Mouse (Mus musculus): ENCODE results near the gene Krt7. TPM values are rescaled to one million over a fixed set of nuclear protein-coding genes. Genes with fewer than 3 reads are reported as not detected.

Gene Krt7
- polyA plus RNA-seq, 1 experiment: 50.9 TPM

- DNase-seq: peak; percentile 83
- no peaks in the 10 kb centered on the region for H3K27me3 ChIP-seq (replicated peaks; ENCODE audit: control insufficient read depth, insufficient read depth, low read length)
- no peaks in the 10 kb centered on the region for H3K36me3 ChIP-seq (ENCODE audit: control insufficient read depth, insufficient read depth, low read length)
- WGBS: 19% methylated on average over 31 of the region's 31 CpGs
- peak overlapping the region; percentile 59 for H3K4me3 ChIP-seq (ENCODE audit: insufficient read depth, low read depth, low read length)
- peaks cover 3% of the 10 kb centered on the region; the same call in 1 of the 2 replicates for H3K4me1 ChIP-seq (ENCODE audit: control insufficient read depth, insufficient read depth, low read length)
- no peak for TF ChIP-seq CTCF (conservative IDR thresholded peaks at IDR 0.05; ENCODE audit: insufficient read depth, insufficient read length, low read depth, low read length)
- peak; percentile 51 for TF ChIP-seq POLR2A (IDR thresholded peaks at IDR 0.05; ENCODE audit: low read depth, low read length)
- H3K27ac ChIP-seq (ENCODE audit: insufficient read depth, low read depth, low read length): peak overlapping the region; percentile 97
Measured at GRCm38 (mm10) chr15:101412188-101412587, 1.3 kb downstream of the Krt7 start.

- Histone ChIP-seq H3K36me3 (ENCODE audit: control insufficient read depth, insufficient read depth, low read length) (no peaks in the 10 kb centered on the region), H3K27me3 (replicated peaks; ENCODE audit: control insufficient read depth, insufficient read depth, low read length) (no peaks in the 10 kb centered on the region), H3K4me1 (ENCODE audit: control insufficient read depth, insufficient read depth, low read length) (peaks cover 3% of the 10 kb centered on the region; the same call in 1 of the 2 replicates), H3K4me3 (ENCODE audit: insufficient read depth, low read depth, low read length) (0 out of 2 replicates have a peak overlapping the region, but pooled peaks have one; percentile 55), H3K27ac (ENCODE audit: insufficient read depth, low read depth, low read length) (0 out of 2 replicates have a peak overlapping the region, but pooled peaks have one; percentile 6)
- WGBS: 49% methylated on average over 7 of the region's 7 CpGs
- TF ChIP-seq CTCF (conservative IDR thresholded peaks at IDR 0.05; ENCODE audit: insufficient read depth, insufficient read length, low read depth, low read length): no peak
- TF ChIP-seq POLR2A (IDR thresholded peaks at IDR 0.05; ENCODE audit: low read depth, low read length): no peak
- DNase-seq: peak; percentile 31
Measured at GRCm38 (mm10) chr15:101413916-101414635, 3.2 kb downstream of the Krt7 start.

DNA sequence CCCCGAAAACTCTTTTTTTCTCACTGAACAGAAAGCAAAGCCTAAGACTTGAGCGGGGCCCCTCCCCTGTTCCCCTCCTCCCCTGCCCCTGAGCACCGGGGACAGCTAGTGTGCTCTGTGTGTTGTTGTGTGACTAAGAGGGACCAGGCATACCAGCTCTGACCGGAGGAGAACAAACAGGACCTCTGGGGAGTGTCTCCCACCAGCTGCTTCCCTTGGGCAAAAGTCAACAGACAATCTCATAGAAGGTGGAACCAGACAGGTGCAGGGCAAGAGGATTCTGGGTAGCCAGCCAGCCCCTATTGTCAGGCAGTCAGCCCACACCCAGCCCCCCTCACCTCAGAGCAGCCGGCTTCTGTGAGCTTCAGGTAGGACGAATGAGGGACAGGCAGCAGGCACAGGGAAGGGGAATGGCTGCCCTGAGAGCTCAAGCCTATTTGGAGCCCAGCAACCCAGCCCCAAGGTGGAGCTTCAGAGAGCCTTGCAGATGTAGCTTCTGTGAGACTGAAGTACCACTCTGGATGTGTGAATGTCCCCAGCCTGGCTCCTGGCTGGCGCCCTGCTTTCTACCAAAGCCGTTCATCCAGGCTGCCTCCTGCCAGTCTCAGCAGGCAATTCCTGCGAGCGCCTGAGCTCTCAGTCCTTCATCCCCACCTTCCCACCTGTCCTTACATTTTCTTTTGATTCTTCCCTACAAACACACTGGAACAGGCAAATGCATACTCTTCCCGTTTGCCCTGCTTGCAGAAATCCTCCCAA, 4.1 kb downstream of the Krt7 start:
- no peaks in the 10 kb centered on the region for H3K27me3 ChIP-seq (replicated peaks; ENCODE audit: control insufficient read depth, insufficient read depth, low read length)
- no peak overlapping the region for H3K27ac ChIP-seq (ENCODE audit: insufficient read depth, low read depth, low read length)
- no peak overlapping the region for H3K4me3 ChIP-seq (ENCODE audit: insufficient read depth, low read depth, low read length)
- H3K4me1 ChIP-seq (ENCODE audit: control insufficient read depth, insufficient read depth, low read length): peaks cover 3% of the 10 kb centered on the region; the same call in 1 of the 2 replicates
- H3K36me3 ChIP-seq (ENCODE audit: control insufficient read depth, insufficient read depth, low read length): no peaks in the 10 kb centered on the region
- DNase-seq: peak; percentile 2
- TF ChIP-seq POLR2A (IDR thresholded peaks at IDR 0.05; ENCODE audit: low read depth, low read length) (no peak), CTCF (conservative IDR thresholded peaks at IDR 0.05; ENCODE audit: insufficient read depth, insufficient read length, low read depth, low read length) (no peak)
- WGBS: 53% methylated on average over 11 of the region's 11 CpGs

DNA sequence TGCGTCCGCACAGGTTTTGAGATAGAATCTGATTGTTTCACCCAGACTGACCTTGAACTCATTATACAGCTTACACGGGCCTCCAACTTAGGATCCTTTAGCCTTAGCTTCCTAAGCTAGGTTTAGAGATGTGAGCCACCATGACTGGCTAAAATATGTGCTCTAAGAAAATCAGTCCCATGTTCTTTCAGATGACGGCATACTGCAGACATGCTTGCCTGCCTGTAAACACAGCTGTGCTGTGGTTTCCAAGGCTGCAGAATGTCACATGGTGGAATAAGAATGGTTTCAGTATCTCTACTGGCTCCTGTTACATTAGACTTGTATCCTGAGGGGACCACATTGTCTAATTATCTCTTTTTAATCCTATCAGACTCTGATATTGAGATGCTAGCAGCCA, 8.1 kb downstream of the Krt7 start:
- Histone ChIP-seq H3K27me3 (replicated peaks; ENCODE audit: control insufficient read depth, insufficient read depth, low read length) (no peaks in the 10 kb centered on the region), H3K4me3 (ENCODE audit: insufficient read depth, low read depth, low read length) (no peak overlapping the region), H3K4me1 (ENCODE audit: control insufficient read depth, insufficient read depth, low read length) (no peaks in the 10 kb centered on the region; the same call in 1 of the 2 replicates), H3K27ac (ENCODE audit: insufficient read depth, low read depth, low read length) (no peak overlapping the region), H3K36me3 (ENCODE audit: control insufficient read depth, insufficient read depth, low read length) (no peaks in the 10 kb centered on the region)
- TF ChIP-seq CTCF (conservative IDR thresholded peaks at IDR 0.05; ENCODE audit: insufficient read depth, insufficient read length, low read depth, low read length) (no peak), POLR2A (IDR thresholded peaks at IDR 0.05; ENCODE audit: low read depth, low read length) (no peak)
- no peak for DNase-seq
- WGBS: 79% methylated on average over 4 of the region's 4 CpGs

DNA sequence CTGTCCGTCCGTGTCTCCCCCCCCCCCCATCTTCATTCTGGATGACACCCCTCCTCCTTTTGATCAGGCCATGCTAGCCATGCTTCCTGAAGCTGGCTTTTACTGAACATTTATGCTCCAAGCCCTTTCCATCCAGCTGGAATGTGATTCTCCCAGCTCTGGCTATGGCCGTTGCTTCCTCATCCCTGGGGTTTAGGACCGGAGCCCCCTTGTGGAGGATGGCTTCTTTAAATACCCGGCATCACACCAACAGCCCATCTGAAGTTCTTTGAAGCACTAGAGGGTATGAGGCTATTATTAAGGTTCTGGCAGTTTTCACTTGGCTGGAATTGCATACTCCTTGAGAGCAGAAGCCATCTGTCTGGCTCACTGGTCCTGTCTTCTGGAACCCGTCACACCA, 10.1 kb downstream of the Krt7 start:
- no peaks in the 10 kb centered on the region; the same call in 1 of the 2 replicates for H3K4me1 ChIP-seq (ENCODE audit: control insufficient read depth, insufficient read depth, low read length)
- WGBS: 55% methylated on average over 6 of the region's 6 CpGs
- no peaks in the 10 kb centered on the region for H3K27me3 ChIP-seq (replicated peaks; ENCODE audit: control insufficient read depth, insufficient read depth, low read length)
- H3K4me3 ChIP-seq (ENCODE audit: insufficient read depth, low read depth, low read length): no peak overlapping the region
- H3K36me3 ChIP-seq (ENCODE audit: control insufficient read depth, insufficient read depth, low read length): no peaks in the 10 kb centered on the region
- no peak overlapping the region for H3K27ac ChIP-seq (ENCODE audit: insufficient read depth, low read depth, low read length)
- peak; percentile 6 for DNase-seq
- TF ChIP-seq CTCF (conservative IDR thresholded peaks at IDR 0.05; ENCODE audit: insufficient read depth, insufficient read length, low read depth, low read length) (no peak), POLR2A (IDR thresholded peaks at IDR 0.05; ENCODE audit: low read depth, low read length) (no peak)

GRCm38 (mm10) chr15:101424914-101425313, 14.1 kb downstream of the Krt7 start:
- no peak overlapping the region for H3K4me3 ChIP-seq (ENCODE audit: insufficient read depth, low read depth, low read length)
- H3K27ac ChIP-seq (ENCODE audit: insufficient read depth, low read depth, low read length): no peak overlapping the region
- H3K36me3 ChIP-seq (ENCODE audit: control insufficient read depth, insufficient read depth, low read length): no peaks in the 10 kb centered on the region
- H3K27me3 ChIP-seq (replicated peaks; ENCODE audit: control insufficient read depth, insufficient read depth, low read length): no peaks in the 10 kb centered on the region
- no peaks in the 10 kb centered on the region for H3K4me1 ChIP-seq (ENCODE audit: control insufficient read depth, insufficient read depth, low read length)
- 29% methylated on average over 5 of the region's 5 CpGs for WGBS
- DNase-seq: no peak
- TF ChIP-seq CTCF (conservative IDR thresholded peaks at IDR 0.05; ENCODE audit: insufficient read depth, insufficient read length, low read depth, low read length) (no peak), POLR2A (IDR thresholded peaks at IDR 0.05; ENCODE audit: low read depth, low read length) (no peak)

GRCm38 (mm10) chr15:101436611-101437010, 25.8 kb downstream of the Krt7 start:
- Histone ChIP-seq H3K27ac (ENCODE audit: insufficient read depth, low read depth, low read length) (no peak overlapping the region), H3K4me3 (ENCODE audit: insufficient read depth, low read depth, low read length) (no peak overlapping the region), H3K36me3 (ENCODE audit: control insufficient read depth, insufficient read depth, low read length) (no peaks in the 10 kb centered on the region), H3K4me1 (ENCODE audit: control insufficient read depth, insufficient read depth, low read length) (no peaks in the 10 kb centered on the region), H3K27me3 (replicated peaks; ENCODE audit: control insufficient read depth, insufficient read depth, low read length) (no peaks in the 10 kb centered on the region)
- TF ChIP-seq CTCF (conservative IDR thresholded peaks at IDR 0.05; ENCODE audit: insufficient read depth, insufficient read length, low read depth, low read length) (no peak), POLR2A (IDR thresholded peaks at IDR 0.05; ENCODE audit: low read depth, low read length) (no peak)
- DNase-seq: no peak
- 84% methylated on average over 7 of the region's 7 CpGs for WGBS
